Mouse (Mus musculus) hindbrain, embryonic 16.5 days (tissue): Measurements from ENCODE around the gene Nav2. TPM values are rescaled to one million over a fixed set of nuclear protein-coding genes. Genes with fewer than 3 reads are reported as not detected.

ENCODE experiments used
- ATAC-seq: fragments of 200-750 bp; cut with Nextera tagmentation; 2 replicates; pipeline ENCODE4 v1.8.0; 2017; ENCODE audit warnings: moderate TSS enrichment, moderate library complexity
- H3K27ac ChIP-seq: fragments of 300-500 bp; sonication (generic); 2 replicates; pipeline ENCODE4 v1.5.1; 2014; ENCODE audit warnings: low read depth, mild to moderate bottlenecking, control low read depth, low read length, moderate library complexity
- H3K27me3 ChIP-seq: fragments of 300-500 bp; sonication (generic); replicated peaks from 2 replicates; pipeline ENCODE4 v1.6.1; 2014; ENCODE audit warnings: low read length; ENCODE audit not compliant: control insufficient read depth, insufficient read depth
- H3K36me3 ChIP-seq: fragments of 300-500 bp; sonication (generic); 2 replicates; pipeline ENCODE4 v1.6.1; 2014; ENCODE audit warnings: mild to moderate bottlenecking, low read length, moderate library complexity, mixed read lengths; ENCODE audit not compliant: control insufficient read depth, insufficient read depth
- H3K4me1 ChIP-seq: fragments of 300-500 bp; sonication (generic); 2 replicates; pipeline ENCODE4 v1.6.1; 2014; ENCODE audit warnings: low read depth, low read length; ENCODE audit not compliant: control insufficient read depth, insufficient read depth
- H3K4me2 ChIP-seq: fragments of 300-500 bp; sonication (generic); 2 replicates; pipeline ENCODE4 v1.6.1; 2014; ENCODE audit warnings: mild to moderate bottlenecking, low read length, control low read depth, moderate library complexity
- H3K4me3 ChIP-seq: fragments of 300-500 bp; sonication (generic); 2 replicates; pipeline ENCODE4 v1.5.1; 2014; ENCODE audit warnings: mild to moderate bottlenecking, low read length, control low read depth, moderate library complexity
- H3K9ac ChIP-seq: fragments of 300-500 bp; sonication (generic); 2 replicates; pipeline ENCODE4 v1.6.1; 2014; ENCODE audit warnings: low read depth, mild to moderate bottlenecking, control low read depth, low read length, moderate library complexity
- H3K9me3 ChIP-seq: fragments of 300-500 bp; sonication (generic); 2 replicates; pipeline ENCODE4 v1.6.1; 2014; ENCODE audit warnings: mild to moderate bottlenecking, low read length, moderate library complexity; ENCODE audit not compliant: control insufficient read depth
- WGBS: fragments of 180-500 bp; shearing (Covaris S2); extraction: QIAGEN DNeasy Blood & Tissue Kit; methylation state at CpG from one replicate; pipeline ENCODE4 v1.1.7; 2014; 5-methylcytosine and 5-hydroxymethylcytosine counted together
- polyA plus RNA-seq: library from polyadenylated mRNA; unstranded; fragments of >200 nt; fragmentation: Nextera tagmentation; extraction: Ambion mirVana; gene quantifications from 2 replicates; pipeline ENCODE4 v1.2.1, GENCODE M21; 2015

Gene Nav2
- polyA plus RNA-seq, 1 experiment from 2014 or later = 27.9 TPM

DNA sequence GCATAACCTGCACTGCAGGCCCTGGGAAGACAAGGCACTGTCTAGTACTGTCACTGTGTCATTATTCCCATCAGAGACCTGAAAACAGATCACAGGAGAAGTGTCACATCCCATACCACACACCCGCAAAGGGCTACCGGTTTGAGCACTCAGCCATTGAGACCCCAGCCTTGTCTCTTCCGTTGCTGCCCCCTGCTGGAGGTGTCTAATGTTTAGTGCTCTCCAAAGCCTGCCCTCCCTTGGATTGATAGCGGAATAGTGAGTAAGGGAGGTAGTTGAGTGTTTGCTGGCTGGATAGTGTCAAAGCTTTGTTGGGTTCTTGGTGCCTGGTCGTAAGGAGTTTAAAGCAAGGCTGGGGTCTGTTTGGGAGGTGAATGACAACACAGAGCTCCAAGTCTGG, 568.1 kb downstream of the Nav2 start:
- Histone ChIP-seq H3K27ac (no peak overlapping the region), H3K4me2 (no peak overlapping the region), H3K36me3 (no peaks in the 10 kb centered on the region), H3K4me3 (no peak overlapping the region), H3K9ac (no peak overlapping the region), H3K9me3 (no peaks in the 10 kb centered on the region), H3K4me1 (no peaks in the 10 kb centered on the region), H3K27me3 (no peaks in the 10 kb centered on the region)
- no peak for ATAC-seq
- 65% methylated on average over 5 of the region's 5 CpGs for WGBS

- H3K4me3 ChIP-seq = no peak overlapping the region
- 82% methylated on average over 9 of the region's 9 CpGs for WGBS
- no peaks in the 10 kb centered on the region for H3K4me1 ChIP-seq
- no peak overlapping the region for H3K27ac ChIP-seq
- H3K4me2 ChIP-seq = no peak overlapping the region
- H3K36me3 ChIP-seq = no peaks in the 10 kb centered on the region
- no peaks in the 10 kb centered on the region for H3K27me3 ChIP-seq
- ATAC-seq = no peak
- H3K9ac ChIP-seq = no peak overlapping the region
- H3K9me3 ChIP-seq = no peaks in the 10 kb centered on the region
These were observed 568.8 kb downstream of the Nav2 start for GRCm38 (mm10) chr7:49477076-49477975.

GRCm38 (mm10) chr7:49477976-49478349, 569.4 kb downstream of the Nav2 start:
- no peak overlapping the region for H3K4me3 ChIP-seq
- H3K4me2 ChIP-seq = no peak overlapping the region
- no peak overlapping the region for H3K9ac ChIP-seq
- WGBS = 53% methylated on average over 7 of the region's 7 CpGs
- H3K4me1 ChIP-seq = no peaks in the 10 kb centered on the region
- no peak overlapping the region for H3K27ac ChIP-seq
- no peaks in the 10 kb centered on the region for H3K36me3 ChIP-seq
- no peak for ATAC-seq
- H3K9me3 ChIP-seq = no peaks in the 10 kb centered on the region
- no peaks in the 10 kb centered on the region for H3K27me3 ChIP-seq

DNA sequence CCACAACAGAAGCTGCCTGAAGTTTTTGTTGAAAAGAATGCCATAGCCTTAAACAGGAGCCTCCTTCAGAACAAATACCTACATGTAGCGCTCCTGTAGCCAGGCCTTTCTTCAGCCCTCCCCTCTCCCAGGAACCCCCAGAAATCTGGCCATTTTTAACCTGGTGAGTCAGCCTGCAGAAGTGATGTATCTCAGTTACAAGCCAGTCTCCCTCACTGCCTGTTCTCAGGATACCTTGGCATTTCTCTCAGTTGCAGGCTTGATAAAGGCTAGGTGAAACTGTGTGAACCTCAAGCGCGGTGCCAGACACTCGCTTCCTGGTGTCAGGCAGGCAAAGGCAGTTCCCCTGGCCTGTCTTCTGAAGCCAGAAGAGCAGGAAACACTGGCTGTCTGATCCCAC, 570.4 kb downstream of the Nav2 start:
- Histone ChIP-seq H3K27me3 (no peaks in the 10 kb centered on the region), H3K9ac (no peak overlapping the region), H3K4me3 (no peak overlapping the region), H3K27ac (no peak overlapping the region), H3K4me1 (no peaks in the 10 kb centered on the region), H3K9me3 (no peaks in the 10 kb centered on the region), H3K36me3 (no peaks in the 10 kb centered on the region), H3K4me2 (no peak overlapping the region)
- WGBS = 90% methylated on average over 4 of the region's 4 CpGs
- no peak for ATAC-seq

DNA sequence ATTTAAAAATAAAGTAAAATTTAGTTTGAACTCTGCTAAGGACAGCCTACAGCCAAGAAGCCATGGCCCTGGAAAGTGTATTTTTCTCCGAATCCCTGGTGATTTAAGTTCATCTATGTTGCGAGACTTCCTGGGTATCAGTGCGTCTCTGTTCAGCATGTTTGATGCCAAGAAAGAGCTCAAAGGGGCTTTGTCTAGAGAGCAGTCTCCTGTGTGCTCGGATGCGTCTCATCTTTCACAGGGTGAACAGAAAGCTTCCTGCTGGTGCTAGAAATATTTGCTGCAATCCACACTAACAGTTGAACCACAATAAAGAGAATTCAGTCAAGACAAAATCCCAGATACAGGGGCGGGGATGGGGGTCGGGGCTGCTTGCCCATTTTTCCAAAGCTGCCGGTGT, 572.4 kb downstream of the Nav2 start:
- Histone ChIP-seq H3K4me3 (no peak overlapping the region), H3K4me2 (no peak overlapping the region), H3K36me3 (no peaks in the 10 kb centered on the region), H3K27ac (no peak overlapping the region), H3K9ac (no peak overlapping the region), H3K27me3 (no peaks in the 10 kb centered on the region), H3K9me3 (no peaks in the 10 kb centered on the region), H3K4me1 (peaks cover 14% of the 10 kb centered on the region)
- ATAC-seq = no peak; the same call in 1 of the 2 replicates
- WGBS = 47% methylated on average over 8 of the region's 8 CpGs

DNA sequence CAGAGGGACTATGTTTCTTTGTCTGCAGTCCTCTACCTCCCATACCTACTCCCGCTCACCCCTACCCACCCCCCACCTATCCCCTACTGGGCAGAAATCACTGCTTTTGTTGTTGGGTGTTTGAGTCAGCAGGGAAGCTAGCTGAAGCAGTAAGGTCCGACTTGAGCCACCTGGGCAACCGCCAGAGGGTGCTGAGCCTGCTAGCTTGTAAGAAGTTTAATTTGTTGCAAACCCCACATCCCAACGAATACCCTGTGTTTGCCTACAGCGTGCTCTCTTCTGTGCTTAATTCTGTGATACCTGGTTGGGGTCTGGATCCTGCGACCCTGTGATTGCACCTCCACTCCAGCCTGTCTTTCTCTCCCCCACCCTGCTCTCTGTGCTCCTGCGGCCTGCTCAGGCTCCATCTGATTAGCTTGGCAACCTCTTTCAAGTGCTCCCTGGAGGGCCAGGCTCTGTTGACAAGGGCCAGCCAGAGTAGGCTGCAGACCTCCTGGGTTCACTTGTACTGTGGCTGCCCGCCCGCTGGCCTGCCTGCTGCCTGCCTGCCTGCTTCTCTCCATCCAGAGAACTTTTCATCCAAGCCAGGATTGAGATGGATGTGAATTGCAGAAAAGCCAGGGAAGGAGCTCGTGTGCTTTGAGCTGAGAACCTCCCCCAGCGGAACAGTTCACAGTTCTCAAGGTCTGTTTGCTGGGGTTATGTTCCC, 575.7 kb downstream of the Nav2 start:
- Histone ChIP-seq H3K36me3 (no peaks in the 10 kb centered on the region), H3K9me3 (no peaks in the 10 kb centered on the region), H3K4me1 (peaks cover 18% of the 10 kb centered on the region), H3K9ac (no peak overlapping the region), H3K27ac (no peak overlapping the region; the same call in 1 of the 2 replicates), H3K4me3 (no peak overlapping the region), H3K27me3 (no peaks in the 10 kb centered on the region), H3K4me2 (no peak overlapping the region)
- peak; percentile 49 for ATAC-seq
- 19% methylated on average over 11 of the region's 11 CpGs for WGBS

DNA sequence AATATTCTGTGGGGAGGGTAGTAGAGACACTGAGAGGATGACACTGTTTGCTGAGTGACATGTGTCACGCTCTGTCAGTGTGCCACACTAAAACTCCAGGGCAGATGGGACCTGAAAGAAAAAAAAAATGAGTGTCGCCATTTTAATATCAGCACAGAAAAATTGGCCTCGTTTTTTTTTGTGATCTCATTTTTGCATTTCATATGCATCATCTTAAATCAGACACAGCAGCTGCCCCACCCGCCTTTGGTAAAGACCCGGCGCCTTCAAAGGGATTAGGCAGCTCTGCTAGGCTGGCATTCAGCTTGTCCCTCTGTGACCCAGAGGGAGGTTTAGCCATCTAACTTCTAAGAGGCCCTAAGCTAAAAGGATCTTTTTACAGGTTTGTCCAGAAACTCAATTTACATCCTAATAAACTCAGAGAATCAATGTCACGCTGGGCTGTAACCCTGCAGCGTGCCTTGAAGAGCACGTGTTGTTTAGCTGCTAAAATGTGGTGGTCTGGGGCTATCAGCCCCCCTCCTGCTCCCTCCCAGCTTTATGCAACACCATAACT, 576.9 kb downstream of the Nav2 start:
- H3K4me3 ChIP-seq = no peak overlapping the region
- ATAC-seq = no peak
- H3K27ac ChIP-seq = no peak overlapping the region
- WGBS = 19% methylated on average over 9 of the region's 9 CpGs
- no peak overlapping the region for H3K4me2 ChIP-seq
- H3K27me3 ChIP-seq = no peaks in the 10 kb centered on the region
- no peaks in the 10 kb centered on the region for H3K9me3 ChIP-seq
- no peaks in the 10 kb centered on the region for H3K36me3 ChIP-seq
- H3K9ac ChIP-seq = no peak overlapping the region
- peaks cover 18% of the 10 kb centered on the region for H3K4me1 ChIP-seq

- Histone ChIP-seq H3K27me3 (no peaks in the 10 kb centered on the region), H3K27ac (no peak overlapping the region), H3K36me3 (peaks cover 5% of the 10 kb centered on the region), H3K9ac (no peak overlapping the region), H3K9me3 (no peaks in the 10 kb centered on the region), H3K4me3 (no peak overlapping the region), H3K4me2 (no peak overlapping the region), H3K4me1 (peaks cover 18% of the 10 kb centered on the region)
- WGBS = 75% methylated on average over 2 of the region's 2 CpGs
- no peak for ATAC-seq
These were observed 578.8 kb downstream of the Nav2 start for GRCm38 (mm10) chr7:49487347-49487746.

DNA sequence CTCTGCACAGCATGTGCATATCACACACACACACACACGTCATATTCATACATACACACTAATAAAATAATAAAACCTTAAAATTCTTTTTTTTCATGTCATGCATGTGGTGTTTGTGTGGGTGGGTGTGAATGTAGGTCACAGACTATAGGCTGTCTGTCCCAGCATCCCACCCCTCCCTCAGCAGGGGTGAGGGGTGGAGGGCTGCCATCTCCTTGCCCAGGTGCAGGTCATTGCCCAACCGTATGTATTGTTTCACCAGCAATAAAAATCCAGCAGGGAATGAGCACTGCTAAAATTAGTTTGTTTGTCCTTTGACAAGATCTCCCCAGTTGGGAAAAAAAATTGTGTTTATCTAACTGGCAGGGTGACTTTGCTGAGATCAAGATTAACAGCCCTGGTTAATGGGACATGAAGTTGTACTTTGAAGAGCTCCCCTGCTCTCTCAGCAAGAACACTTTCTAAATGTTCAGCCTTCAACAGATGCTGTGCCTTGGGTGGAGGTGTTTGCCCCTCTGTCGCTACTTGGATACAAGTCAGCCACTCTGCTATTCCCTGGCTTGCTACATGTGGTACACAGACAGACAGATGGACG, 580.1 kb downstream of the Nav2 start:
- ATAC-seq = no peak
- H3K4me3 ChIP-seq = no peak overlapping the region
- peaks cover 18% of the 10 kb centered on the region for H3K4me1 ChIP-seq
- H3K9me3 ChIP-seq = no peaks in the 10 kb centered on the region
- WGBS = 62% methylated on average over 4 of the region's 4 CpGs
- H3K4me2 ChIP-seq = no peak overlapping the region
- no peak overlapping the region for H3K27ac ChIP-seq
- H3K27me3 ChIP-seq = no peaks in the 10 kb centered on the region
- peaks cover 7% of the 10 kb centered on the region for H3K36me3 ChIP-seq
- H3K9ac ChIP-seq = no peak overlapping the region
